Mouse (Mus musculus) liver, postnatal 0 days (tissue): ENCODE measurements at regions not wholly inside any gene's neighbourhood (a gene's known extent, or its start where the extent isn't known, plus 50 kb on each side); places are given as distances from the start of the nearest gene placed in this dataset.

ENCODE experiments used
- CTCF ChIP-seq: sonication (generic); IDR thresholded peaks from 2 replicates; pipeline ENCODE4 v1.5.1; 2016; ENCODE audit warnings: antibody characterized with exemption, low read depth
- EP300 ChIP-seq: IDR thresholded peaks from 2 replicates; pipeline ENCODE4 v1.6.1; 2016; ENCODE audit warnings: antibody characterized with exemption, low read depth, mild to moderate bottlenecking

DNA sequence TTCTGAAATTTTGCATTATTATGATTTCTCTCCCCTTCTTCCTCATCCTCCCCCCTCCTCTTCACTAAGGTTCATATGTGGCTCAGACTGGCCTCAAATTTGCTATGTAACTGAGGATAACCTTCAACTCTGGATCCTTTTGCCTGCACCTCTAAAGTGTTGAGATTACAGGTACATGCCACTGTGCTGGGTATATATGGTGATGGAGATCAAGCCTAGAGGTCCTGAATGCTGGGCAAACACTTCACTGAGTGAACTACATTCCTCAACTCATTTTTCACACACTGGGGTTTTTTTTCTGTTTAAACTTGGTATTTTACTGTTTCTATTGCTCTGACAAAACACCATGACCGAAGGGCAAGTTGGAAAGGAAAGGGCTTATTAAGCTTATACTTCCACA lies 52.9 kb downstream of the Calml3 start:
- TF ChIP-seq EP300 (no peak), CTCF (no peak)
